Mouse (Mus musculus) CD4-positive naive resting alpha-beta T cell, adult 57 days (primary cell): ENCODE results near the gene Foxn3. TPM values are rescaled to one million over a fixed set of nuclear protein-coding genes. Genes with fewer than 3 reads are reported as not detected.

Source experiments
- total RNA-seq: library from RNA; stranded (reverse); gene quantifications from one replicate; pipeline ENCODE4 v1.2.4, GENCODE M21; 2023

The Foxn3 gene
- 201 TPM for total RNA-seq

DNA sequence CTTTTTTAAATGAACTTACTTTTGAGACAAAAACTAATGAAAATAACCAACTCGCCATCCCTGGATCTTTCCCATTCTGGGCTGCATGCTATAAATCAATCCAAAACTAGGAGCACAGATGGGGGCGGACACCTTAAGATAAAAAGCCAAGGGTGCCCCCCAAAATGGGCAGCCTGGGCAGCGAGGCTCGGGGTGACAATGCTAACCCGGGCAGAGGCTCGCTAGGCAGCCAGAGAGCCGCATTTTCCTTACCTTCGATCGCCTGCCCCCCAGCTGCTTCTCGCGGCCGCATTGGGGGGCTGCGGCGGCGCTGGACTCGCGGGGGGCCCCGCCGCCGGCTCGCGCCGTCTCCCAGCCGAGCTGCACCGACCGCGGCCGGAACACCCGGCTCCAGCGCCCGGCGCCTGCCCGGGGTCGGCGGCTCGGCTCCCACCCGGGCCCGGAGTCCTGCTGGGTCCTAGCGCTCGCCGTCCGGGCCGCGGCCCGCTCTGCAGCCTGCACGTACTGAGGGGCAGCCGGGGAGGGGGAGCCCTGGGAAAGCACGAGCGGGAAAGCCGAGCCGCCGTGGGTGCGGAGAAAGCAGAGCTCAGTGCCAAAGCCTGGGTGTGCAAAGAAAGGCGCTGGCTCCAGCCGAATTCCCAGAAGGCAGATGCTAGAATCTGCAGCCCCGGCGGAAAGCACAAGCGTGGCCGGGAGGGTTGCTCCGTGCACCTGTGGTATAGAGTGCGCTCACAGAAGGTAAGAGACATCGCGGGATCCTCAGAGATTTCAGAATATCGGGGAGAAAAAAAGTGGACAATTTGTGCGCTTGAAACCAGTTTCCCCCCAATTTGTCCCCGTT lies at the start of gene Foxn3:
Gene Foxn3 (minus strand): TSS at position 364 of the 841 bp plus-strand sequence.

